Mouse (Mus musculus): ENCODE data around the gene Sugct. TPM values are rescaled to one million over a fixed set of nuclear protein-coding genes. Genes with fewer than 3 reads are reported as not detected.

Gene Sugct
- 4.9 and 5.0 TPM in 2 replicates for polyA plus RNA-seq (2015; fragmentation: Nextera tagmentation; extraction: Ambion mirVana)

- Histone ChIP-seq H3K27me3 (no peaks in the 10 kb centered on the region), H3K9me3 (no peaks in the 10 kb centered on the region), H3K9ac (peak within 1 kb of the TSS; percentile 95), H3K27ac (peak within 1 kb of the TSS; percentile 93), H3K4me1 (peaks cover 4% of the 10 kb centered on the region; the same call in 1 of the 2 replicates), H3K4me2 (peak within 1 kb of the TSS; percentile 71), H3K4me3 (peak within 1 kb of the TSS; percentile 83), H3K36me3 (peaks cover 3% of the 10 kb centered on the region; the same call in 1 of the 2 replicates)
- under 1% methylated on average over 64 of the region's 66 CpGs for WGBS
- ATAC-seq (ENCODE audit: insufficient number of reproducible peaks, insufficient read depth, low FRiP score, low TSS enrichment, low read depth), result peak; percentile 99
Measured at GRCm38 (mm10) chr13:17694911-17695699, at the start of gene Sugct, which contains the start of gene Mplkip. Sugct (minus strand) TSS chr13:17695553. Mplkip (plus strand) TSS chr13:17695192.

- H3K9me3 ChIP-seq, result no peaks in the 10 kb centered on the region
- H3K4me3 ChIP-seq, result no peak overlapping the region
- ATAC-seq (ENCODE audit: insufficient number of reproducible peaks, insufficient read depth, low FRiP score, low TSS enrichment, low read depth), result no peak
- WGBS, result 90% methylated on average over 3 of the region's 3 CpGs
- H3K27ac ChIP-seq, result no peak overlapping the region
- no peaks in the 10 kb centered on the region for H3K4me1 ChIP-seq
- H3K4me2 ChIP-seq, result no peak overlapping the region
- H3K36me3 ChIP-seq, result peaks cover 10% of the 10 kb centered on the region
- no peak overlapping the region for H3K9ac ChIP-seq
- no peaks in the 10 kb centered on the region for H3K27me3 ChIP-seq
Measured at GRCm38 (mm10) chr13:17728798-17729197, 33.4 kb upstream of the Sugct start.

- 95% methylated on average over 4 of the region's 4 CpGs for WGBS
- H3K9me3 ChIP-seq, result no peaks in the 10 kb centered on the region
- no peak overlapping the region for H3K27ac ChIP-seq
- H3K4me3 ChIP-seq, result no peak overlapping the region
- no peak for ATAC-seq (ENCODE audit: insufficient number of reproducible peaks, insufficient read depth, low FRiP score, low TSS enrichment, low read depth)
- H3K36me3 ChIP-seq, result peaks cover 10% of the 10 kb centered on the region
- no peaks in the 10 kb centered on the region for H3K27me3 ChIP-seq
- H3K4me1 ChIP-seq, result no peaks in the 10 kb centered on the region
- no peak overlapping the region for H3K9ac ChIP-seq
- H3K4me2 ChIP-seq, result no peak overlapping the region
Measured at GRCm38 (mm10) chr13:17727922-17728321, 32.6 kb upstream of the Sugct start.

- H3K36me3 ChIP-seq, result peaks cover 28% of the 10 kb centered on the region
- WGBS, result 92% methylated on average over 1 of the region's 1 CpGs
- H3K9me3 ChIP-seq, result no peaks in the 10 kb centered on the region
Measured at GRCm38 (mm10) chr13:17717357-17717756, 22.0 kb upstream of the Sugct start.

GRCm38 (mm10) chr13:17708784-17709311 lies 13.5 kb upstream of the Sugct start:
- H3K27ac ChIP-seq, result no peak overlapping the region
- H3K9ac ChIP-seq, result no peak overlapping the region
- no peak overlapping the region for H3K4me3 ChIP-seq
- H3K9me3 ChIP-seq, result no peaks in the 10 kb centered on the region
- no peaks in the 10 kb centered on the region for H3K36me3 ChIP-seq
- 86% methylated on average over 5 of the region's 5 CpGs for WGBS
- no peak overlapping the region for H3K4me2 ChIP-seq
- H3K27me3 ChIP-seq, result no peaks in the 10 kb centered on the region
- no peaks in the 10 kb centered on the region for H3K4me1 ChIP-seq
- no peak for ATAC-seq (ENCODE audit: insufficient number of reproducible peaks, insufficient read depth, low FRiP score, low TSS enrichment, low read depth)

More at GRCm38 (mm10) chr13:17717357-17717756, 22.0 kb upstream of the Sugct start:
- no peak for ATAC-seq (ENCODE audit: insufficient number of reproducible peaks, insufficient read depth, low FRiP score, low TSS enrichment, low read depth)
- Histone ChIP-seq H3K4me2 (no peak overlapping the region), H3K27me3 (no peaks in the 10 kb centered on the region), H3K9ac (no peak overlapping the region), H3K4me3 (no peak overlapping the region), H3K4me1 (no peaks in the 10 kb centered on the region), H3K27ac (no peak overlapping the region)

- WGBS, result 88% methylated on average over 6 of the region's 6 CpGs
- no peaks in the 10 kb centered on the region for H3K4me1 ChIP-seq
- no peaks in the 10 kb centered on the region for H3K9me3 ChIP-seq
- H3K36me3 ChIP-seq, result no peaks in the 10 kb centered on the region
- H3K4me2 ChIP-seq, result no peak overlapping the region
- no peak overlapping the region for H3K27ac ChIP-seq
- no peaks in the 10 kb centered on the region for H3K27me3 ChIP-seq
- no peak overlapping the region for H3K4me3 ChIP-seq
- H3K9ac ChIP-seq, result no peak overlapping the region
- no peak for ATAC-seq (ENCODE audit: insufficient number of reproducible peaks, insufficient read depth, low FRiP score, low TSS enrichment, low read depth)
Measured at GRCm38 (mm10) chr13:17705188-17705826, 10.0 kb upstream of the Sugct start.

GRCm38 (mm10) chr13:17702311-17702710 lies 7.0 kb upstream of the Sugct start:
- peaks cover 3% of the 10 kb centered on the region; the same call in 1 of the 2 replicates for H3K36me3 ChIP-seq
- H3K4me1 ChIP-seq, result no peaks in the 10 kb centered on the region
- no peak overlapping the region for H3K4me3 ChIP-seq
- no peak overlapping the region for H3K9ac ChIP-seq
- H3K27ac ChIP-seq, result no peak overlapping the region
- no peaks in the 10 kb centered on the region for H3K9me3 ChIP-seq
- ATAC-seq (ENCODE audit: insufficient number of reproducible peaks, insufficient read depth, low FRiP score, low TSS enrichment, low read depth), result no peak
- H3K4me2 ChIP-seq, result no peak overlapping the region
- no peaks in the 10 kb centered on the region for H3K27me3 ChIP-seq

- ATAC-seq (ENCODE audit: insufficient number of reproducible peaks, insufficient read depth, low FRiP score, low TSS enrichment, low read depth), result no peak
- no peak overlapping the region for H3K4me2 ChIP-seq
Measured at GRCm38 (mm10) chr13:17701322-17701721, 6.0 kb upstream of the Sugct start.

GRCm38 (mm10) chr13:17700090-17700715 lies 4.8 kb upstream of the Sugct start:
- Histone ChIP-seq H3K36me3 (peaks cover 3% of the 10 kb centered on the region; the same call in 1 of the 2 replicates), H3K4me3 (no peak overlapping the region), H3K27ac (no peak overlapping the region), H3K4me1 (no peaks in the 10 kb centered on the region), H3K27me3 (no peaks in the 10 kb centered on the region), H3K4me2 (no peak overlapping the region), H3K9ac (no peak overlapping the region), H3K9me3 (no peaks in the 10 kb centered on the region)
- ATAC-seq (ENCODE audit: insufficient number of reproducible peaks, insufficient read depth, low FRiP score, low TSS enrichment, low read depth), result no peak
- 88% methylated on average over 3 of the region's 3 CpGs for WGBS

More at GRCm38 (mm10) chr13:17701322-17701721, 6.0 kb upstream of the Sugct start:
- Histone ChIP-seq H3K4me3 (no peak overlapping the region), H3K36me3 (peaks cover 3% of the 10 kb centered on the region; the same call in 1 of the 2 replicates), H3K27me3 (no peaks in the 10 kb centered on the region), H3K9me3 (no peaks in the 10 kb centered on the region), H3K27ac (no peak overlapping the region), H3K4me1 (no peaks in the 10 kb centered on the region), H3K9ac (no peak overlapping the region)

GRCm38 (mm10) chr13:17695898-17696580 lies 686 bp upstream of the Sugct start:
- peak overlapping the region; percentile 95 for H3K9ac ChIP-seq
- H3K9me3 ChIP-seq, result no peaks in the 10 kb centered on the region
- peak overlapping the region; percentile 71 for H3K4me2 ChIP-seq
- ATAC-seq (ENCODE audit: insufficient number of reproducible peaks, insufficient read depth, low FRiP score, low TSS enrichment, low read depth), result no peak
- no peaks in the 10 kb centered on the region for H3K27me3 ChIP-seq
- H3K4me3 ChIP-seq, result peak overlapping the region; percentile 83
- peaks cover 3% of the 10 kb centered on the region; the same call in 1 of the 2 replicates for H3K36me3 ChIP-seq
- 12% methylated on average over 7 of the region's 7 CpGs for WGBS
- peaks cover 4% of the 10 kb centered on the region; the same call in 1 of the 2 replicates for H3K4me1 ChIP-seq
- peak overlapping the region; percentile 93; the same call in 1 of the 2 replicates for H3K27ac ChIP-seq

- Histone ChIP-seq H3K4me2 (peak overlapping the region; percentile 63), H3K27ac (peak overlapping the region; percentile 84), H3K9ac (peak overlapping the region; percentile 80), H3K27me3 (no peaks in the 10 kb centered on the region), H3K4me1 (peaks cover 4% of the 10 kb centered on the region; the same call in 1 of the 2 replicates), H3K36me3 (peaks cover 3% of the 10 kb centered on the region; the same call in 1 of the 2 replicates), H3K4me3 (peak overlapping the region; percentile 83), H3K9me3 (no peaks in the 10 kb centered on the region)
- peak; percentile 82 for ATAC-seq (ENCODE audit: insufficient number of reproducible peaks, insufficient read depth, low FRiP score, low TSS enrichment, low read depth)
- WGBS, result under 1% methylated on average over 25 of the region's 25 CpGs
Measured at GRCm38 (mm10) chr13:17694414-17694813, 939 bp downstream of the Sugct start.

Measured in embryonic facial prominence, embryonic 13.5 days (tissue).